Mouse (Mus musculus) Patski (cell line): Measurements from ENCODE around the gene Aebp2. TPM values are rescaled to one million over a fixed set of nuclear protein-coding genes. Genes with fewer than 3 reads are reported as not detected.

ENCODE experiments used
- ATAC-seq: fragments of 100-300 bp; one replicate; pipeline ENCODE4 v1.8.0; 2021
- CTCF ChIA-PET: fragments of 350-600 bp; sonication (Branson Sonifier 250); formaldehyde crosslinking; loops from one replicate; lab custom pipeline; 2022; ENCODE audit warnings: inconsistent platforms; lab: Charles Lee
- POLR2A ChIA-PET: fragments of 350-600 bp; sonication (Branson Sonifier 250); formaldehyde crosslinking; loops from one replicate; lab custom pipeline; 2022; ENCODE audit warnings: antibody characterized with exemption, inconsistent platforms; lab: Charles Lee
- DNase-seq: peaks from one replicate; pipeline ENCODE4 v3.0.0-alpha.2; 2011; ENCODE audit warnings: low read depth, low spot score
- H3K27me3 ChIP-seq: fragments of 371-371 bp; one replicate; pipeline ENCODE4 v1.5.1; 2021
- CTCF ChIP-seq: fragments of 100-300 bp; IDR thresholded peaks from one replicate; pipeline ENCODE4 v1.5.1; 2021
- in situ Hi-C: fragments of 300-500 bp; cut with MboI; formaldehyde crosslinking; loops from 3 replicates; pipeline ENCODE4 v1.11.1; 2018; ENCODE audit warnings: low pct_unique_long_range_greater_than_20kb, mixed read lengths
- polyA plus RNA-seq: library from polyadenylated mRNA; unstranded; gene quantifications from one replicate; pipeline ENCODE4 v1.2.3, GENCODE M21; 2021

The Aebp2 gene
- polyA plus RNA-seq, 1 experiment from 2014 or later, result 68.5 TPM

GRCm38 (mm10) chr6:140714905-140715365 is 92.5 kb downstream of the Aebp2 start:
- in situ Hi-C loops, result loop anchor here (5.0 to 25.0 kb wide), 2 partner anchors 103 to 1322 kb away; no protein-coding TSS in a partner anchor
- peaks cover 6% of the 10 kb centered on the region for H3K27me3 ChIP-seq
- ATAC-seq (peak; percentile 70), DNase-seq (no peak)
- ChIA-PET POLR2A (no interaction called here), CTCF (interaction anchor here (0.7 to 1.8 kb wide), 9 partner anchors 10 to 243 kb away, joined by 3 to 7 read pairs (median 3); partner anchors contain the start of gene Gm11077)
- peak; percentile 94 for TF ChIP-seq CTCF

- no peak for TF ChIP-seq CTCF
- H3K27me3 ChIP-seq, result no peaks in the 10 kb centered on the region
- ATAC-seq (no peak), DNase-seq (no peak)
- ChIA-PET CTCF (interaction anchor here (2.5 kb wide), 1 partner anchor 9 kb away, joined by 7 read pairs; no protein-coding TSS in a partner anchor), POLR2A (no interaction called here)
- in situ Hi-C loops, result loop anchor here (25.0 kb wide), 1 partner anchor 1315 kb away; no protein-coding TSS in a partner anchor
These were observed 99.6 kb downstream of the Aebp2 start for GRCm38 (mm10) chr6:140722058-140722457.

Other genes starting within 250 kb of the Aebp2 start
- 72.9 TPM for gene Plekha5, start 198.6 kb upstream of the Aebp2 start, polyA plus RNA-seq
- not detected for gene Gm11077, start 106.6 kb downstream of the Aebp2 start, polyA plus RNA-seq